Comparison of ENCODE assay signal across 8 mouse cellular contexts in the genomic region with DNA sequence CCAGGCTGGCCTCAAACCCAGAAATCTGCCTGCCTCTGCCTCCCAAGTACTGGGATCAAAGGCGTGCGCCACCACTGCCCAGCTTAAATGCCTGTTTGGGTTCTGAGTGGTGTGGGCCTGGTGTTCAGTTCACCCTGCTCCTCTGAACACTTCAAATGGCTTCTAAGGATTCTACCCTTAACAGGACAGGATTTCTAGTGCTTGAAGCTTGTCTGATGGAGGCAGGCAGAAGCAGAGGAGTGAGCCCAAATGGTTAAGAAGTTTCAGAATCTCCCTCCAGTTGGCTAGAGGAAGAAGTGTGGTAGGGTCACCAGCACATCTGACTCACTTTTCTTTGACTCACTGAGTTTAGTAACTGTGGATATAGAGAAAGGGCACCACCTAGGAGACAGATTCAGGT. TPM values are rescaled to one million over a fixed set of nuclear protein-coding genes. Genes with fewer than 3 reads are reported as not detected.
DNase-seq lines count a peak whose midpoint lies in the region; ATAC-seq and TF ChIP-seq lines count a peak whose summit lies in the region.

No protein-coding gene starts in this region.

- DNase-seq in hindbrain, embryonic 10.5 days (ENCODE audit: low spot score), result no peak
- DNase-seq in ES-E14 (ENCODE audit: low read depth, low spot score), result no peak
- no peak for DNase-seq in liver, embryonic 13.5 days
- no peak for DNase-seq in frontal cortex, postnatal 10 days (ENCODE audit: low spot score in 2 of 2)
- no peak for DNase-seq in layer of hippocampus, postnatal 25 days (ENCODE audit: extremely low spot score in 1 of 2, low spot score in 1 of 2)
- no peak for DNase-seq in Muller cell, postnatal 12 days (ENCODE audit: inconsistent ontology term)

- no peaks in the 10 kb centered on the region for H3K9me3 ChIP-seq in hindbrain, embryonic 10.5 days
- no peaks in the 10 kb centered on the region for H3K9me3 ChIP-seq in hindbrain, embryonic 16.5 days (ENCODE audit: control insufficient read depth, low read length)
- H3K9me3 ChIP-seq in ES-E14 (ENCODE audit: control insufficient read depth, insufficient read depth, low read depth, low read length), result no peaks in the 10 kb centered on the region
- no peaks in the 10 kb centered on the region for H3K9me3 ChIP-seq in liver, embryonic 13.5 days (replicated peaks)

- 0 out of 2 replicates have a peak, but pooled peaks have one; percentile 38 for TF ChIP-seq POLR2A in embryonic fibroblast, embryonic 13.5 days (IDR thresholded peaks at IDR 0.05; ENCODE audit: low read depth, low read length)

- ATAC-seq in hindbrain, embryonic 16.5 days, result no peak
- ATAC-seq in liver, embryonic 13.5 days (ENCODE audit: low read depth), result no peak

- H3K27me3 ChIP-seq in hindbrain, embryonic 10.5 days (ENCODE audit: insufficient read depth, poor library complexity, severe bottlenecking), result no peaks in the 10 kb centered on the region
- no peaks in the 10 kb centered on the region for H3K27me3 ChIP-seq in hindbrain, embryonic 16.5 days (replicated peaks; ENCODE audit: control insufficient read depth, insufficient read depth, low read length)
- no peaks in the 10 kb centered on the region for H3K27me3 ChIP-seq in liver, embryonic 13.5 days

- peak overlapping the region; percentile 97 for H3K4me3 ChIP-seq in hindbrain, embryonic 10.5 days
- no peak overlapping the region for H3K4me3 ChIP-seq in hindbrain, embryonic 16.5 days (ENCODE audit: low read length)
- peak overlapping the region; percentile 47 to 78; a peak in 3 of 4 replicates for H3K4me3 ChIP-seq in ES-E14 (ENCODE audit: insufficient read depth in 1 of 2, low read depth in 1 of 2, low read length in 2 of 2, poor library complexity in 1 of 2, severe bottlenecking in 1 of 2)
- H3K4me3 ChIP-seq in embryonic fibroblast, embryonic 13.5 days (ENCODE audit: insufficient read depth, low read length), result no peak overlapping the region; the same call in 1 of the 2 replicates
- peak overlapping the region; percentile 99 for H3K4me3 ChIP-seq in liver, embryonic 13.5 days (replicated peaks)

- peaks cover 23% of the 10 kb centered on the region for H3K36me3 ChIP-seq in hindbrain, embryonic 10.5 days
- H3K36me3 ChIP-seq in hindbrain, embryonic 16.5 days (ENCODE audit: control insufficient read depth, insufficient read depth, low read length), result 0 out of 2 replicates have a peak, but pooled peaks cover 2% of the 10 kb centered on the region
- peaks cover 24% of the 10 kb centered on the region for H3K36me3 ChIP-seq in ES-E14 (ENCODE audit: control insufficient read depth, insufficient read depth, low read length, poor library complexity, severe bottlenecking)
- peaks cover 48% of the 10 kb centered on the region for H3K36me3 ChIP-seq in liver, embryonic 13.5 days

- peak overlapping the region; percentile 99 for H3K27ac ChIP-seq in hindbrain, embryonic 10.5 days
- H3K27ac ChIP-seq in hindbrain, embryonic 16.5 days (ENCODE audit: low read depth, low read length), result no peak overlapping the region
- H3K27ac ChIP-seq in ES-E14 (ENCODE audit: insufficient read depth, low read depth, low read length, poor library complexity, severe bottlenecking), result peak overlapping the region; percentile 89
- peak overlapping the region; percentile 97 for H3K27ac ChIP-seq in embryonic fibroblast, embryonic 13.5 days (ENCODE audit: insufficient read depth, low read length)
- peak overlapping the region; percentile 95 for H3K27ac ChIP-seq in liver, embryonic 13.5 days

- in situ Hi-C loops in ES-E14 (cut with MboI; ENCODE audit: low sequenced_read_pairs in 2 of 2, unreplicated experiment in 2 of 2), result no loop called here

- WGBS in hindbrain, embryonic 10.5 days, result 85% methylated on average over 2 of the region's 2 CpGs
- 88% methylated on average over 2 of the region's 2 CpGs for WGBS in hindbrain, embryonic 16.5 days
- WGBS in liver, embryonic 13.5 days (ENCODE audit: insufficient replicate concordance), result 50% methylated on average over 2 of the region's 2 CpGs

- H3K4me2 ChIP-seq in hindbrain, embryonic 16.5 days (ENCODE audit: low read length), result no peak overlapping the region; the same call in 1 of the 2 replicates
- peak overlapping the region; percentile 95 for H3K4me2 ChIP-seq in liver, embryonic 13.5 days

- peaks cover 64% of the 10 kb centered on the region for H3K4me1 ChIP-seq in hindbrain, embryonic 10.5 days (replicated peaks)
- H3K4me1 ChIP-seq in hindbrain, embryonic 16.5 days (ENCODE audit: control insufficient read depth, insufficient read depth, low read depth, low read length), result peaks cover 32% of the 10 kb centered on the region
- H3K4me1 ChIP-seq in ES-E14 (ENCODE audit: control insufficient read depth in 2 of 2, insufficient read depth in 2 of 2, low read length in 2 of 2, poor library complexity in 1 of 2), result peaks cover 13 to 18% of the 10 kb centered on the region in 2 experiments
- H3K4me1 ChIP-seq in embryonic fibroblast, embryonic 13.5 days (ENCODE audit: control insufficient read depth, insufficient read depth, low read length), result peaks cover 10% of the 10 kb centered on the region
- H3K4me1 ChIP-seq in liver, embryonic 13.5 days (replicated peaks), result peaks cover 81% of the 10 kb centered on the region

- H3K9ac ChIP-seq in hindbrain, embryonic 16.5 days (ENCODE audit: low read depth, low read length), result no peak overlapping the region
- peak overlapping the region; percentile 46; the same call in 1 of the 2 replicates for H3K9ac ChIP-seq in ES-E14 (ENCODE audit: insufficient read depth, low read depth, low read length, poor library complexity, severe bottlenecking)
- H3K9ac ChIP-seq in liver, embryonic 13.5 days, result peak overlapping the region; percentile 100

- no peak for TF ChIP-seq CTCF in embryonic fibroblast, embryonic 13.5 days (IDR thresholded peaks at IDR 0.05; ENCODE audit: borderline replicate concordance, insufficient read depth, low read length)

TF ChIP-seq in ES-E14, 5 proteins besides CTCF, POLR2A, EP300 and RAD21:
- TF ChIP-seq CHD2 (IDR thresholded peaks at IDR 0.05; ENCODE audit: low read depth, low read length) (no peak), MAFK (IDR thresholded peaks at IDR 0.05; ENCODE audit: insufficient read depth, low read depth, low read length) (no peak), ZC3H11A (IDR thresholded peaks at IDR 0.05; ENCODE audit: borderline replicate concordance, low read depth, low read length) (no peak), HCFC1 (IDR thresholded peaks at IDR 0.05; ENCODE audit: borderline replicate concordance, insufficient read depth, low read length) (no peak)

RNA-seq across cellular contexts. Expression of a gene that starts 3.3 kb away (rescaled TPM):
- polyA plus RNA-seq in hindbrain, embryonic 10.5 days (2016; fragmentation: Nextera tagmentation; extraction: Ambion mirVana), result 229 TPM in 2 replicates
- 79.7 and 110 TPM in 2 replicates for polyA plus RNA-seq in hindbrain, embryonic 16.5 days (2015; fragmentation: Nextera tagmentation; extraction: Ambion mirVana)
- 296 and 312 TPM in 2 replicates for total RNA-seq in ES-E14 (2012; rRNA removed)
- polyA plus RNA-seq in embryonic fibroblast, embryonic 13.5 days (2011; ENCODE audit: insufficient read length, low read depth, missing spikeins), result 267 and 287 TPM in 2 replicates
- polyA plus RNA-seq in liver, embryonic 13.5 days (2015; fragmentation: Nextera tagmentation; extraction: Ambion mirVana), result 263 and 283 TPM in 2 replicates
- total RNA-seq in layer of hippocampus, postnatal 25 days (2021), result 100 to 1,000 TPM; 134 to 145 TPM

RNA-seq across cellular contexts. Expression of a gene that starts 9.9 kb away (rescaled TPM):
- polyA plus RNA-seq in hindbrain, embryonic 10.5 days (2016; fragmentation: Nextera tagmentation; extraction: Ambion mirVana), result 74.7 and 76.1 TPM in 2 replicates
- polyA plus RNA-seq in hindbrain, embryonic 16.5 days (2015; fragmentation: Nextera tagmentation; extraction: Ambion mirVana), result 48.3 and 49.1 TPM in 2 replicates
- total RNA-seq in ES-E14 (2012; rRNA removed), result 154 and 162 TPM in 2 replicates
- polyA plus RNA-seq in embryonic fibroblast, embryonic 13.5 days (2011; ENCODE audit: insufficient read length, low read depth, missing spikeins), result 130 and 167 TPM in 2 replicates
- polyA plus RNA-seq in liver, embryonic 13.5 days (2015; fragmentation: Nextera tagmentation; extraction: Ambion mirVana), result 48.7 and 56.5 TPM in 2 replicates
- total RNA-seq in layer of hippocampus, postnatal 25 days (2021), result 10 to 100 TPM; 52.8 to 54.1 TPM

RNA-seq across cellular contexts. Expression of a gene that starts 20.7 kb away (rescaled TPM):
- polyA plus RNA-seq in hindbrain, embryonic 10.5 days (2016; fragmentation: Nextera tagmentation; extraction: Ambion mirVana), result 73.3 and 75.7 TPM in 2 replicates
- polyA plus RNA-seq in hindbrain, embryonic 16.5 days (2015; fragmentation: Nextera tagmentation; extraction: Ambion mirVana), result 22.7 and 28.9 TPM in 2 replicates
- total RNA-seq in ES-E14 (2012; rRNA removed), result 33.6 and 40.1 TPM in 2 replicates
- 41.6 and 54.7 TPM in 2 replicates for polyA plus RNA-seq in embryonic fibroblast, embryonic 13.5 days (2011; ENCODE audit: insufficient read length, low read depth, missing spikeins)
- polyA plus RNA-seq in liver, embryonic 13.5 days (2015; fragmentation: Nextera tagmentation; extraction: Ambion mirVana), result 31.1 and 38.3 TPM in 2 replicates
- total RNA-seq in layer of hippocampus, postnatal 25 days (2021), result 10 to 100 TPM; 14.7 to 17.1 TPM

RNA-seq across cellular contexts. Expression of a gene that starts 21.1 kb away (rescaled TPM):
- polyA plus RNA-seq in hindbrain, embryonic 10.5 days (2016; fragmentation: Nextera tagmentation; extraction: Ambion mirVana), result 18.9 and 20.9 TPM in 2 replicates
- 20.5 and 24.8 TPM in 2 replicates for polyA plus RNA-seq in hindbrain, embryonic 16.5 days (2015; fragmentation: Nextera tagmentation; extraction: Ambion mirVana)
- total RNA-seq in ES-E14 (2012; rRNA removed), result 22.0 and 25.5 TPM in 2 replicates
- polyA plus RNA-seq in embryonic fibroblast, embryonic 13.5 days (2011; ENCODE audit: insufficient read length, low read depth, missing spikeins), result 11.4 and 12.0 TPM in 2 replicates
- polyA plus RNA-seq in liver, embryonic 13.5 days (2015; fragmentation: Nextera tagmentation; extraction: Ambion mirVana), result 6.1 and 6.6 TPM in 2 replicates
- 10 to 100 TPM; 17.9 to 22.5 TPM for total RNA-seq in layer of hippocampus, postnatal 25 days (2021)

RNA-seq across cellular contexts. Expression of a gene that starts 24.0 kb away (rescaled TPM):
- 18.7 and 19.1 TPM in 2 replicates for polyA plus RNA-seq in hindbrain, embryonic 10.5 days (2016; fragmentation: Nextera tagmentation; extraction: Ambion mirVana)
- 13.9 and 15.9 TPM in 2 replicates for polyA plus RNA-seq in hindbrain, embryonic 16.5 days (2015; fragmentation: Nextera tagmentation; extraction: Ambion mirVana)
- 40.2 and 53.8 TPM in 2 replicates for total RNA-seq in ES-E14 (2012; rRNA removed)
- 27.5 and 34.2 TPM in 2 replicates for polyA plus RNA-seq in embryonic fibroblast, embryonic 13.5 days (2011; ENCODE audit: insufficient read length, low read depth, missing spikeins)
- polyA plus RNA-seq in liver, embryonic 13.5 days (2015; fragmentation: Nextera tagmentation; extraction: Ambion mirVana), result 7.9 and 9.2 TPM in 2 replicates
- 10 to 100 TPM; 60.5 to 63.5 TPM for total RNA-seq in layer of hippocampus, postnatal 25 days (2021)

Comparison
In these comparisons a context has a peak if more than half of its experiments do, and no peak if none do; other contexts are left out.
1. H3K4me3 ChIP-seq: peak in hindbrain, embryonic 10.5 days (single experiment), ES-E14 (2 of 2) and liver, embryonic 13.5 days (single experiment); none in hindbrain, embryonic 16.5 days (single experiment) and embryonic fibroblast, embryonic 13.5 days (single experiment).